Mouse (Mus musculus): ENCODE data around the gene Ovol3. TPM values are rescaled to one million over a fixed set of nuclear protein-coding genes. Genes with fewer than 3 reads are reported as not detected.
"Not testable (repeated sequence)": the region's sequence is repeated elsewhere in the genome, so short reads cannot be mapped to it uniquely, and the experiment has no call there.

Gene Ovol3
- total RNA-seq (2021) = under 1 TPM in 1 of 2 experiments, not detected in 1; 0.33 TPM
- long read RNA-seq, experiment 1 = 0 reads
- long read RNA-seq, experiment 2, partial matches to known transcripts = 0 of 1 reads
- long read RNA-seq, experiment 2, other reads (novel, unspliced or antisense) = 1 of 1 reads

DNA sequence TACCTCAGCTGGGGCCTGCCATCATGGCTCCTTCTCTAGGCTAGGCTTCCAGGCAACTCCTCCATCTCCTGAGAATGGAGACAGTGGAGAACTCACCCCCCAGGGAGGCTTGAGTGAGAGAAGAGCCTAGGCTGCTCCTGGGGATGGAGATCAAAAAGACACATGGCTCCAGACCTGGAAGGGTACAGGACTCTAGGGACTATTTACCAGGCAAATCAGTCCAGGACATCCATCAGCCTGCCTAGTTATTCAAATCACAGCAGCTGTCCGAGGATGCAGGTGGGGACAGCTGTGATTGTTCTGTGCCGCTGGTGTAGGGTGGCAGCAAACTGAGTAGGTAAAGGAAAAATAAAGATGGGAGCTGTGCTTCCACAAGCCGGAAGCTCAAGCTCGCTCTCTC lies at the start of gene Ovol3:
Ovol3 (minus strand) TSS at position 101 of the 400 bp plus-strand sequence.
- intact Hi-C loops (cut with DNase I; ENCODE audit: low total_unique reads) = loop anchor here (5.0 to 10.0 kb wide), 2 partner anchors 42 to 69 kb away; partner anchors contain the start of gene Alkbh6

DNA sequence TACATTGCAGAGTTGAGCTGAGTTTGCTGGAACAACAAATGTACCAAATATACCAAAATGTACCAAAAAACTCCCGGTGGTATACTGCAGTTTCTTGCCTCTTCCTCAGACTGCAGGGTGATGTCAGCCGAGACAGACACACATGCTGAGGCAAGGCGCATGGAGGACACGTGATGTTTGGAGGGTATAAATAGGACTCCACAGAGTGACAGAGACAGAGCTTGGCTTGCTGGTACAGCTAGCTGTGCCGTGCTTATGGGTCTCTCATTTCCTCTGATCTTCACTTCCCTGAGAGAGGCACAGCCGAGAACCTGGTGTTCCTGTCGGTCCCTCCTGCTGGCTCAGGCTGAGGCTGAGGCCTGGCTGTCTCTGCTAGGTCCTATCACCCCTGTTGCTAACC lies 47.2 kb upstream of the Ovol3 start:
- no peak for DNase-seq

More for the DNA sequence above, at the start of gene Ovol3:
- no peak for DNase-seq

GRCm38 (mm10) chr7:30281522-30281921 lies 46.0 kb upstream of the Ovol3 start:
- intact Hi-C loops (cut with DNase I; ENCODE audit: low total_unique reads) = no loop called here
- DNase-seq = no peak

More for the DNA sequence above, 47.2 kb upstream of the Ovol3 start:
- intact Hi-C loops (cut with DNase I; ENCODE audit: low total_unique reads) = no loop called here

GRCm38 (mm10) chr7:30280670-30281138 lies 45.2 kb upstream of the Ovol3 start:
- intact Hi-C loops (cut with DNase I; ENCODE audit: low total_unique reads) = no loop called here
- peak; percentile 86 for DNase-seq

GRCm38 (mm10) chr7:30279951-30280669 lies 44.6 kb upstream of the Ovol3 start, which contains the start of the genes Thap8 and Wdr62:
Thap8 (plus strand) TSS chr7:30280094.
Wdr62 (minus strand) TSS chr7:30280419.
- peak; percentile 92 for DNase-seq
- intact Hi-C loops (cut with DNase I; ENCODE audit: low total_unique reads) = loop anchor here (5.0 kb wide), 1 partner anchor 43 kb away; the partner anchor contains the start of gene Ovol3

DNA sequence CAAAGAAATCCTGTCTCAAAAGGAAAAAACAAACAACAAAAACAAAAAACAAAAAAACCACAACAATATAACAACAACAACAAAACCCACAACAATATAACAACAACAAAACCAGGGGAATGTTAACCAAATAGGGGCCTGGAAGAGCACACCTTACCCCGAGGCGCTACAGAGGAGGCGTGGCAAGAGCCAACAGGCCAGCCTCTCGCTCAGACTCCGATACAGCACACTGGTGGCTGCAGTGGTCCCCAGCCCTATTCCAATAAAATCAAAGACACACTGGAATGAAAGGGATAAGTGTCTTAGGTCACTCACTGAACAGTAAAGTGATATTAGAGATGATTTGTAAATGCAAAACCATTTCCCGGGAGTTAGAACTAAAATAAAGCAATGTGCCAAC lies 44.0 kb upstream of the Ovol3 start:
- DNase-seq = no peak
- intact Hi-C loops (cut with DNase I; ENCODE audit: low total_unique reads) = loop anchor here (5.0 kb wide), 1 partner anchor 42 kb away; the partner anchor contains the start of gene Ovol3

GRCm38 (mm10) chr7:30278911-30279310 lies 43.4 kb upstream of the Ovol3 start:
- no peak for DNase-seq
- intact Hi-C loops (cut with DNase I; ENCODE audit: low total_unique reads) = loop anchor here (5.0 kb wide), 1 partner anchor 42 kb away; the partner anchor contains the start of gene Ovol3

DNA sequence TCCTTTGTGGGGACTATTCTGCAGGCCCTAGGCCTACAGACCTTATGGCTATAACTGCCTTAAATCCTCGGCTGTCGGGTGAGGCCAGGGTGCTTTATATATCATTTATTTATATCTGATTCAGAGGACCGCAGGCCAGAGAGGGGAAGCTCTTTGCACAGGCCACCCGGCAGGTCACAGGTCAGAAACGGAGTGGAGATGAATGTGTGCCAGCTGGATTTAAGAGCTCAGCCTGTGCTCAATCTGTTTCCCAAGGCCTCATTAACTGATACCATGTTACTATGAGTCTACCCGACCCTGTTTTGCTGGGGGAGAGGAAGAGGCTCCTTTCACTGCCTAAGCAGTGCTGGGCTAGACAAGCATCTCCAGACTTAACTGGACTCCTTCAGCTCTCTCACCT lies 38.9 kb upstream of the Ovol3 start:
- intact Hi-C loops (cut with DNase I; ENCODE audit: low total_unique reads) = no loop called here
- no peak for DNase-seq

DNA sequence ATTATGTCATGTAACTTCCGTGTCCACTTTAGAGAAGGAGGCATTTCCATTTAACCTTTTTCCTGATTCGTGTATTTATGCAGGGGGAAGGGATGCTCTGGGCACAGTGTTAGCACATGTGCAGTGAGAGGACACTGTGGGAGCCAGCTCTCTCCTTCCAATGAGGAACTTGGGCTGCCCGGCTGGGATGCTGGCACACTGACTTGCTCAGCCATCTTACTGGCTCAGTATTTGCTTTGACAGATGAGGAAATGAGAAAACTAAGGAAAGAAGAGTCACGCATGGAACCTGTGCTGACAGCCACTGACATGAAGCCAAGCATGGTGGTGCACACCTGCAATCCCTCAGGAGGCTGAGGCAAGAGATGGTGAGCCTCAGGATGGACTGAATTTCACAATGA lies 34.1 kb upstream of the Ovol3 start:
- intact Hi-C loops (cut with DNase I; ENCODE audit: low total_unique reads) = no loop called here
- DNase-seq = no peak

DNA sequence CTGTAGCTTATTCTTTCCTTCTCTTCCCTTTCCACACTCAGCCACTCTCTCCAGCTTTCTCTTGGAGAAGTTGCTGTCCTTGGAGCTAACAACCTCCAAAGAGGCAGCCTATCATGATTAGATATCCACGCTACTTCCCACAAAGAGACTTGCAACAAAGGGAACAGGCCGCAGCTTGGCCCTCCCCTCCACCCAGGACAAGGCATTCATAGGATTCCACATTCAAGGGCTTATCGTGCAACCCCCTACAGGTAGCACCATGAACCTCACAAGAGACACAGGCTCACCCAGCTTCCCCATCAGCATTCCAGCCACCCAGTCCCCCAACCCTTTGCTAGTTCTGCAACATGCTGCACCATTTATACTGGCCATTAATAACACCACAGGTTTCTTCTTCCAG lies 31.3 kb upstream of the Ovol3 start:
- DNase-seq = no peak
- intact Hi-C loops (cut with DNase I; ENCODE audit: low total_unique reads) = no loop called here

- DNase-seq = no peak
- intact Hi-C loops (cut with DNase I; ENCODE audit: low total_unique reads) = no loop called here
Observed at GRCm38 (mm10) chr7:30265935-30266334, 30.4 kb upstream of the Ovol3 start.

GRCm38 (mm10) chr7:30265531-30265930 lies 30.0 kb upstream of the Ovol3 start:
- no peak for DNase-seq
- intact Hi-C loops (cut with DNase I; ENCODE audit: low total_unique reads) = no loop called here

DNA sequence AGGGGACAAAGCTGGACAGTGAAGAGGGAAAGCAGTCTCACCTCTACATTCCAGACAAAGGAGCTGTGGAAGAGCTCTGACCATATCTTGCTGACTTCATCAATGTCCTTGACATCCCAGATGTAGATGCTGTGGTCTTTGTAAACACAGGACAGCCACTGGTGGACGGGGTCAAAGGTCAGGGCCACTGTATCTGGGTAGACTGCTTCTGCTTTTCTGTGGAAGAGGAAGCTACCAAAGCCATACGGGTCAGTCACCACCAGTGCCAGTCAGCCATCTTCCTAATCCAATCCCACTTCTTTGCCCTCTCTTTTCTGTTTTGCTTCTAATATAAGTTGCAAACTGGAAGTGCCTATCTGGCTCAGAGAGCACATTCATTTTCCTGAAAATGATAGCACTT lies 29.5 kb upstream of the Ovol3 start:
- no peak for DNase-seq
- intact Hi-C loops (cut with DNase I; ENCODE audit: low total_unique reads) = no loop called here

DNA sequence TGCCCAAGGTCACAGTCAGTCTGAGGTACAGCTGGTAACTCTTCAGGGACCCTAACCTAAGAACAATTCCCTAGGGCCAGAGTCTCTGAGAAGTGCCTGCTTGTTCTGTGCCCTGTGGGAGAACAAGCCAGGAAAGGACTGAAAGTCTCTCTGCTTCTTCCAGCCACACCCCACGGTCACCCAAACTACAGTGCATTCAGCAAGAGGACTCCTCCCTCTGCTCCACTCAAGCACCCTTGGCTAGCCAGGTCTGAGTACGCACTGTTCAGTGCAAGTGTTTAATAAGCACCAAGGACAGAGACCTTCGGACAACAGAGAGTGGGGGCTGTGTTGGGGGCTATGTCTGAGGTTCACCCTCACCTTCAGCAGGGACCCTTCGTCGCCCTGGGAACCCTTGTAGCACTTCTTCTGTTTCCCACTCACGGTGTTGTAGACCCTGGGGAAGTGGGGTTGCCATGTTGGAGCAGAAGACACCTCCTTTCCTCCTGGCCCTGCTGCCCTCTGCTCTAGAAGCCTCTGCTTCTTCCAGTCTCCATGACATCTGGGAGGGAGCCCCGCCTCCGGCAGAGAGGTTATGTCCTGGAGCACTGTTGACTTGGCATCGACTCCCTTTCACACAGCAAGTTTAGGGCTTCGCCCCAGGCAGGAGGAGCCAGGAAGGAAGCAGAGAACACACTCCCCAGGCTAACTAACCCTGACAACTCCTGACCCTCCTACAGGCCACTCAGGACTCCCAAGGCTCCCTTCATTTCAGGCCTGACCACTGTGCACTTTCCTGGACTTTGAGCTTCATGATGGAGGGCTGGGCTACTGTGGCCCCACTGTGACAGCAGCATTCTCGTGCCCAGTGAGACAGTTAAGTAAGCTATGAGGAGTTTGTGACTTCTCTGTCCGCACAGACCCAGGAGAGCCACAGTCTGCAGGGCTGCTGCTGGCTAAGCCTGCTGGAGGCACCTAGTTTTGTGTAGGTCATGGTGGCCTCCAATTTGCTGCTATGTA lies 16.7 kb upstream of the Ovol3 start:
- DNase-seq = peak; percentile 52

GRCm38 (mm10) chr7:30237374-30237773 lies 1.8 kb upstream of the Ovol3 start:
- intact Hi-C loops (cut with DNase I; ENCODE audit: low total_unique reads) = loop anchor here (5.0 to 10.0 kb wide), 2 partner anchors 40 to 67 kb away; partner anchors contain the start of gene Alkbh6
- DNase-seq = not testable (repeated sequence)

More for the DNA sequence above, 16.7 kb upstream of the Ovol3 start:
- intact Hi-C loops (cut with DNase I; ENCODE audit: low total_unique reads) = no loop called here

DNA sequence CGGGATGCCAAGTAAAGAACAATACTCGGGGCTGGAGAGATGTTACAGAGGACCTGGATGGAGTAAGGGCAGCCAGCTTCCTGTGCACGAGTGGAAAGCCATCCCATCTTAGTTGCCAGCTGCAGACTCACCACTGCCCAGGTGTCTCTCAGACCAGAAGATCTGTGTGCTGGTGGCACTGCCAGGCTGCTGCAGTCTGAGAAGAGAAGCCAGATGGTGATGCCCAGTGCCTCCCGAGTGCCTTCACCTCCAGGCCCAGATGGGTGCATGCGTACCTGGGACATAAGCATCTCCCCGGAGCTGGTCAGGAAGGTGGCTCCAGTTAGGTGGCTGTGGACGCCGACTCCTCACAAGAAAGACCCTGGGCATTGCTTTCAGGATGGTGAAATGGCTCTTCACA lies 434 bp downstream of the Ovol3 start:
- intact Hi-C loops (cut with DNase I; ENCODE audit: low total_unique reads) = loop anchor here (5.0 to 10.0 kb wide), 2 partner anchors 42 to 70 kb away; partner anchors contain the start of gene Alkbh6
- DNase-seq = no peak

DNA sequence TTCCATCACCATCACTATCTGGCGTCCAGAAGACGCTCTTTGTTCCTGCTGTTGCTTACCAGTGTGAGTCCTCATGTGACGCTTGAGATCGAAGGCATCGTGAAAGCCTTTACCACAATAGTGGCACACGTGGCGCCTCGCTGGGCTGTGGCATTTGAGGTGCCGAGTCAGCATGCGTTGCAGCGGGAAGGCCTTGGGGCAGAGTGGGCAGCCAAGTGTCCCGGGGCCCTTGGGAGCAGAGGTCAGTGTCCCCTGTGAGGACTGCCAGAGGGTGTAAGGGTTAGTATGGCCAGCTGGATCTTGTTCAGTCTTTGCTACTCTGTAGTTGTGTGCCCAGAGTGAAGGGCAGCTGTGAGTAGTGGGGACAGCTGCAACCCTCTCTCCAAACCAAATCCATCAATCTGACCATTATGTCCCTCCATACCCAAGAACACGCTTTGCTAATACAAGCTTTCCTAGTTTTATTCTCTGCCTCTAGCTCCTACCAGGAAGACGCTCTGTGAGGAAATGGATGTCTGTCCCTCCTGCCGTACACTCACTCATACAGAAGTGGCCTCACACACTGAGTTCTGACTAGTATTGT lies 1.2 kb downstream of the Ovol3 start:
- intact Hi-C loops (cut with DNase I; ENCODE audit: low total_unique reads) = loop anchor here (10.0 kb wide), 1 partner anchor 70 kb away; the partner anchor contains the start of gene Alkbh6
- DNase-seq = peak; percentile 40

DNA sequence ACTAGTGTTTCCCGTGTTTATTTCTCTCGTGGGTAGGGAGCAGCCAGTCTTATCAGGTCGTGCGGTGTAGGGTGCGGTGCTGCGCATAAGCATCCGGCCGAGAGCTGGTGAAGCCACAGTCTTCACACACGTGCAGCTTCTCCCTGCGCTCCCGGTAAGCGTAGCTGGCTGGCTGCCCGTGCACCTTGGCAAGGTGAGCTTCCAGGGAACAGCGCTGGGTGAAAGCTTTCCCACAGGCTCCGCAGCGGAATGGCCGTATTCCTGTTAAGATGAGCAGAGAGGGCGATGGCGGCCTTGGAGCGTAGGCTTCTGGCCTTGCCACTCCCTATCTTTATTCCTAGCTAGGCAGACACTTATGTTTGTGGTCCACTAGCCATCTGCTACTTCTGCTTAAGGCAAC lies 2.1 kb downstream of the Ovol3 start:
- intact Hi-C loops (cut with DNase I; ENCODE audit: low total_unique reads) = loop anchor here (10.0 kb wide), 1 partner anchor 71 kb away; the partner anchor contains the start of gene Alkbh6
- no peak for DNase-seq

DNA sequence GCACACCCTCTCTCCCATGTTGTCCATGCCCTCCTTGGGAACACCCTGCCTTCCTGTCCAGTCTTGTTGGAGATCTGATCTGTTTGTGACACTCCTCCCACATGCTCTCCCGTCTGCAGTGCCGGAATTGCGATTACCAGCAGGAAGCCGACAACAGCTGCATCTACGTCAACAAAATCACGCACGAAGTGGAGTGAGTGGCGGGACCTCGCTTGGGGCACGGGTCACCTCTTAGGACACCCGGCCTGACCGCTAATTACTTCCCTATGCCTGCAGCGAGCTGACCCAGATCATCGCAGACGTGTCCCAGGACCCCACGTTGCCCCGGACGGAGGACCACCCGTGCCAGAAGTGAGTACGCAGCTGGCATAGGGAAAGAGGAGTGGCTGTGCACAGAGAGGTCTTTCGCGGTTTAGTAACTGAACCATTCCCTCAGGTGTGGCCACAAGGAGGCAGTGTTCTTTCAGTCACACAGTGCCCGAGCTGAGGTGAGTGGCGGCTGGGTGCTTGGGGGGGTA lies 2.8 kb downstream of the Ovol3 start:
- DNase-seq = peak; percentile 63
- intact Hi-C loops (cut with DNase I; ENCODE audit: low total_unique reads) = loop anchor here (10.0 kb wide), 1 partner anchor 72 kb away; the partner anchor contains the start of gene Alkbh6
